Mouse (Mus musculus): ENCODE results near the gene Inip. TPM values are rescaled to one million over a fixed set of nuclear protein-coding genes. Genes with fewer than 3 reads are reported as not detected.
A peak's percentile ranks its signal among the peaks of the same experiment; 100 is the strongest.

Gene Inip
- total RNA-seq (2021) (10 to 100 TPM; 16.1 to 18.0 TPM), polyA plus RNA-seq (2012; rRNA removed) (5.0 and 6.7 TPM in 2 replicates)
- long read RNA-seq, transcript Inip-201 (5 exons, 3,237 nt), result minor isoform, 6 of 17 reads
- long read RNA-seq, transcript Inip-202 (4 exons, 1,438 nt), result major isoform, 7 of 17 reads
- long read RNA-seq, partial matches to known transcripts, result 0 of 17 reads
- long read RNA-seq, other reads (novel, unspliced or antisense), result 0 of 17 reads

- no peak for DNase-seq
Observed at GRCm38 (mm10) chr4:59801489-59801888, at the start of gene Inip. Gene Inip, minus strand, starts transcription at chr4:59801589.

GRCm38 (mm10) chr4:59850181-59850580 lies 48.8 kb upstream of the Inip start:
- DNase-seq, result peak; percentile 70

- DNase-seq, result no peak
Observed at GRCm38 (mm10) chr4:59847447-59847846, 46.1 kb upstream of the Inip start.

GRCm38 (mm10) chr4:59845245-59845637 lies 43.9 kb upstream of the Inip start:
- no peak for DNase-seq

- no peak for DNase-seq
Observed at GRCm38 (mm10) chr4:59844460-59845244, 43.3 kb upstream of the Inip start.

GRCm38 (mm10) chr4:59837659-59838058 lies 36.3 kb upstream of the Inip start:
- DNase-seq, result no peak

GRCm38 (mm10) chr4:59832810-59833209 lies 31.4 kb upstream of the Inip start:
- no peak for DNase-seq

- DNase-seq, result no peak
Observed at GRCm38 (mm10) chr4:59831038-59831437, 29.6 kb upstream of the Inip start.

- DNase-seq, result no peak
Observed at GRCm38 (mm10) chr4:59829072-59829471, 27.7 kb upstream of the Inip start.

- no peak for DNase-seq
Observed at GRCm38 (mm10) chr4:59826381-59826780, 25.0 kb upstream of the Inip start.

GRCm38 (mm10) chr4:59825634-59826033 lies 24.2 kb upstream of the Inip start:
- no peak for DNase-seq

GRCm38 (mm10) chr4:59824860-59825259 lies 23.5 kb upstream of the Inip start:
- DNase-seq, result no peak

GRCm38 (mm10) chr4:59823470-59823869 lies 22.1 kb upstream of the Inip start:
- DNase-seq, result no peak

GRCm38 (mm10) chr4:59822119-59822518 lies 20.7 kb upstream of the Inip start:
- DNase-seq, result no peak

GRCm38 (mm10) chr4:59821516-59821915 lies 20.1 kb upstream of the Inip start:
- no peak for DNase-seq

- no peak for DNase-seq
Observed at GRCm38 (mm10) chr4:59819477-59820022, 18.2 kb upstream of the Inip start.

- no peak for DNase-seq
Observed at GRCm38 (mm10) chr4:59819054-59819472, 17.7 kb upstream of the Inip start.

- no peak for DNase-seq
Observed at GRCm38 (mm10) chr4:59818498-59818897, 17.1 kb upstream of the Inip start.

- no peak for DNase-seq
Observed at GRCm38 (mm10) chr4:59817790-59818189, 16.4 kb upstream of the Inip start.

- no peak for DNase-seq
Observed at GRCm38 (mm10) chr4:59816477-59816876, 15.1 kb upstream of the Inip start.

- no peak for DNase-seq
Observed at GRCm38 (mm10) chr4:59816016-59816415, 14.6 kb upstream of the Inip start.

GRCm38 (mm10) chr4:59815121-59815810 lies 13.9 kb upstream of the Inip start:
- DNase-seq, result no peak

- DNase-seq, result no peak
Observed at GRCm38 (mm10) chr4:59814094-59814493, 12.7 kb upstream of the Inip start.

All from adrenal gland, adult 2 months (tissue).